Mouse (Mus musculus) midbrain, postnatal 0 days (tissue): ENCODE data around the gene Aldh1a1. TPM values are rescaled to one million over a fixed set of nuclear protein-coding genes. Genes with fewer than 3 reads are reported as not detected.

Experiments
- ATAC-seq: fragments of 200-750 bp; cut with Nextera tagmentation; 2 replicates; pipeline ENCODE4 v1.8.0; 2017; ENCODE audit warnings: moderate number of reproducible peaks, mild to moderate bottlenecking, moderate TSS enrichment, moderate library complexity; ENCODE audit not compliant: low FRiP score
- DNase-seq: peaks from one replicate; pipeline ENCODE4 v3.0.0-alpha.2; 2015; ENCODE audit warnings: low spot score
- H3K27ac ChIP-seq: fragments of 300-500 bp; sonication (generic); 2 replicates; pipeline ENCODE4 v1.5.1; 2014; ENCODE audit warnings: low read depth, mild to moderate bottlenecking, low read length, mixed read lengths
- H3K27me3 ChIP-seq: fragments of 300-500 bp; sonication (generic); 2 replicates; pipeline ENCODE4 v1.6.1; 2014; ENCODE audit warnings: low read length, control low read depth, mixed read lengths; ENCODE audit not compliant: insufficient read depth
- H3K36me3 ChIP-seq: fragments of 300-500 bp; sonication (generic); 2 replicates; pipeline ENCODE4 v1.6.1; 2014; ENCODE audit warnings: low read length, control low read depth, mixed read lengths; ENCODE audit not compliant: insufficient read depth
- H3K4me1 ChIP-seq: fragments of 300-500 bp; sonication (generic); 2 replicates; pipeline ENCODE4 v1.6.1; 2014; ENCODE audit warnings: mild to moderate bottlenecking, control low read depth, antibody characterized with exemption, low read length, mixed read lengths; ENCODE audit not compliant: insufficient read depth
- H3K4me2 ChIP-seq: fragments of 300-500 bp; sonication (generic); 2 replicates; pipeline ENCODE4 v1.6.1; 2014; ENCODE audit warnings: low read depth, mild to moderate bottlenecking, low read length, mixed read lengths; ENCODE audit not compliant: poor library complexity, severe bottlenecking
- H3K4me3 ChIP-seq: fragments of 300-500 bp; sonication (generic); 2 replicates; pipeline ENCODE4 v1.5.1; 2014; ENCODE audit warnings: low read depth, mild to moderate bottlenecking, low read length, moderate library complexity
- H3K9ac ChIP-seq: fragments of 300-500 bp; sonication (generic); replicated peaks from 2 replicates; pipeline ENCODE4 v1.6.1; 2014; ENCODE audit warnings: mild to moderate bottlenecking, low read length, moderate library complexity, mixed read lengths; ENCODE audit not compliant: poor library complexity, severe bottlenecking
- H3K9me3 ChIP-seq: fragments of 300-500 bp; sonication (generic); 2 replicates; pipeline ENCODE4 v1.6.1; 2016; ENCODE audit warnings: low read length, control low read depth
- CTCF ChIP-seq: IDR thresholded peaks from 2 replicates; pipeline ENCODE4 v1.5.1; 2016; ENCODE audit warnings: antibody characterized with exemption, mild to moderate bottlenecking
- WGBS: fragments of 180-500 bp; shearing (Covaris S2); extraction: QIAGEN DNeasy Blood & Tissue Kit; methylation state at CpG from one replicate; pipeline ENCODE4 v1.1.7; 2014; 5-methylcytosine and 5-hydroxymethylcytosine counted together
- polyA plus RNA-seq: library from polyadenylated mRNA; unstranded; fragments of >200 nt; fragmentation: Nextera tagmentation; extraction: Ambion mirVana; gene quantifications from 2 replicates; pipeline ENCODE4 v1.2.1, GENCODE M21; 2015
- total RNA-seq: library from RNA; depleted of rRNA; stranded (reverse); fragments of >200 nt; gene quantifications from 2 replicates; pipeline ENCODE4 v1.2.3, GENCODE M21; 2014

The Aldh1a1 gene
- total and polyA plus RNA-seq, 2 experiments from 2014 or later = 18.1 to 22.0 TPM

- ATAC-seq = no peak
- H3K36me3 ChIP-seq = no peaks in the 10 kb centered on the region
- TF ChIP-seq CTCF = no peak
- no peaks in the 10 kb centered on the region for H3K27me3 ChIP-seq
- H3K4me1 ChIP-seq = no peaks in the 10 kb centered on the region
- no peak overlapping the region for H3K9ac ChIP-seq
- H3K9me3 ChIP-seq = no peaks in the 10 kb centered on the region
- H3K27ac ChIP-seq = no peak overlapping the region
- no peak for DNase-seq
- WGBS = 68% methylated on average over 4 of the region's 4 CpGs
- H3K4me2 ChIP-seq = no peak overlapping the region
- H3K4me3 ChIP-seq = no peak overlapping the region
Measured at GRCm38 (mm10) chr19:20557211-20557610, 64.7 kb downstream of the Aldh1a1 start.

- Histone ChIP-seq H3K4me2 (no peak overlapping the region), H3K4me3 (no peak overlapping the region), H3K9me3 (no peaks in the 10 kb centered on the region), H3K36me3 (no peaks in the 10 kb centered on the region), H3K9ac (no peak overlapping the region), H3K27ac (no peak overlapping the region), H3K4me1 (no peaks in the 10 kb centered on the region), H3K27me3 (no peaks in the 10 kb centered on the region)
- 95% methylated on average over 3 of the region's 3 CpGs for WGBS
- no peak for TF ChIP-seq CTCF
- ATAC-seq (no peak), DNase-seq (no peak)
Measured at GRCm38 (mm10) chr19:20558069-20558468, 65.6 kb downstream of the Aldh1a1 start.

- Histone ChIP-seq H3K36me3 (no peaks in the 10 kb centered on the region), H3K27me3 (no peaks in the 10 kb centered on the region), H3K4me2 (no peak overlapping the region), H3K4me3 (no peak overlapping the region), H3K4me1 (no peaks in the 10 kb centered on the region), H3K27ac (no peak overlapping the region), H3K9ac (no peak overlapping the region), H3K9me3 (no peaks in the 10 kb centered on the region)
- DNase-seq (no peak), ATAC-seq (no peak)
- TF ChIP-seq CTCF = no peak
Measured at GRCm38 (mm10) chr19:20558544-20558943, 66.0 kb downstream of the Aldh1a1 start.

GRCm38 (mm10) chr19:20558952-20559351, 66.4 kb downstream of the Aldh1a1 start:
- ATAC-seq = no peak
- H3K9ac ChIP-seq = no peak overlapping the region
- H3K27ac ChIP-seq = no peak overlapping the region
- no peaks in the 10 kb centered on the region for H3K9me3 ChIP-seq
- no peaks in the 10 kb centered on the region for H3K4me1 ChIP-seq
- WGBS = 85% methylated on average over 3 of the region's 3 CpGs
- H3K4me2 ChIP-seq = no peak overlapping the region
- DNase-seq = no peak
- no peaks in the 10 kb centered on the region for H3K36me3 ChIP-seq
- no peak for TF ChIP-seq CTCF
- H3K27me3 ChIP-seq = no peaks in the 10 kb centered on the region
- H3K4me3 ChIP-seq = no peak overlapping the region

GRCm38 (mm10) chr19:20559952-20560351, 67.4 kb downstream of the Aldh1a1 start:
- Histone ChIP-seq H3K4me3 (no peak overlapping the region), H3K4me2 (no peak overlapping the region), H3K27ac (no peak overlapping the region), H3K4me1 (no peaks in the 10 kb centered on the region), H3K27me3 (no peaks in the 10 kb centered on the region), H3K9me3 (no peaks in the 10 kb centered on the region), H3K36me3 (no peaks in the 10 kb centered on the region), H3K9ac (no peak overlapping the region)
- DNase-seq = no peak
- no peak for ATAC-seq
- 90% methylated on average over 2 of the region's 2 CpGs for WGBS
- TF ChIP-seq CTCF = no peak

GRCm38 (mm10) chr19:20562396-20562795, 69.9 kb downstream of the Aldh1a1 start:
- no peaks in the 10 kb centered on the region for H3K9me3 ChIP-seq
- no peak overlapping the region for H3K4me2 ChIP-seq
- H3K27ac ChIP-seq = no peak overlapping the region
- no peaks in the 10 kb centered on the region for H3K36me3 ChIP-seq
- DNase-seq (no peak), ATAC-seq (no peak)
- no peak overlapping the region for H3K9ac ChIP-seq
- H3K27me3 ChIP-seq = no peaks in the 10 kb centered on the region
- H3K4me3 ChIP-seq = no peak overlapping the region
- H3K4me1 ChIP-seq = no peaks in the 10 kb centered on the region
- no peak for TF ChIP-seq CTCF
